Mouse (Mus musculus) midbrain, embryonic 11.5 days (tissue): Measurements from ENCODE around the gene Ap4e1. TPM values are rescaled to one million over a fixed set of nuclear protein-coding genes. Genes with fewer than 3 reads are reported as not detected.
"Not testable (repeated sequence)": the region's sequence is repeated elsewhere in the genome, so short reads cannot be mapped to it uniquely, and the experiment has no call there.

ENCODE experiments used
- ATAC-seq: fragments of 200-750 bp; cut with Nextera tagmentation; 2 replicates; pipeline ENCODE4 v1.8.0; 2017; ENCODE audit warnings: moderate TSS enrichment, moderate library complexity; ENCODE audit not compliant: low FRiP score
- DNase-seq: peaks from one replicate; pipeline ENCODE4 v3.0.0; 2015; ENCODE audit warnings: low spot score; ENCODE audit errors: missing footprints
- H3K27ac ChIP-seq: fragments of 300-500 bp; sonication (generic); 2 replicates; pipeline ENCODE4 v1.5.1; 2014; ENCODE audit warnings: low read depth, low read length
- H3K27me3 ChIP-seq: fragments of 300-500 bp; sonication (generic); 2 replicates; pipeline ENCODE4 v1.6.1; 2014; ENCODE audit warnings: mild to moderate bottlenecking, low read length, moderate library complexity, mixed read lengths; ENCODE audit not compliant: control insufficient read depth, insufficient read depth
- H3K36me3 ChIP-seq: fragments of 300-500 bp; sonication (generic); 2 replicates; pipeline ENCODE4 v1.6.1; 2014; ENCODE audit warnings: mild to moderate bottlenecking, low read length, moderate library complexity, mixed read lengths; ENCODE audit not compliant: control insufficient read depth, insufficient read depth
- H3K4me1 ChIP-seq: fragments of 300-500 bp; sonication (generic); 2 replicates; pipeline ENCODE4 v1.6.1; 2014; ENCODE audit warnings: low read length; ENCODE audit not compliant: control insufficient read depth, insufficient read depth
- H3K4me2 ChIP-seq: fragments of 300-500 bp; sonication (generic); 2 replicates; pipeline ENCODE4 v1.6.1; 2014; ENCODE audit warnings: mild to moderate bottlenecking, moderate library complexity
- H3K4me3 ChIP-seq: fragments of 300-500 bp; sonication (generic); 2 replicates; pipeline ENCODE4 v1.5.1; 2014; ENCODE audit warnings: low read depth, low read length
- H3K9ac ChIP-seq: fragments of 300-500 bp; sonication (generic); 2 replicates; pipeline ENCODE4 v1.6.1; 2014; ENCODE audit warnings: low read length
- H3K9me3 ChIP-seq: fragments of 300-500 bp; sonication (generic); 2 replicates; pipeline ENCODE4 v1.6.1; 2016; ENCODE audit warnings: low read length; ENCODE audit not compliant: control insufficient read depth
- WGBS: fragments of 180-500 bp; shearing (Covaris S2); extraction: QIAGEN DNeasy Blood & Tissue Kit; methylation state at CpG from one replicate; pipeline ENCODE4 v1.1.7; 2014; 5-methylcytosine and 5-hydroxymethylcytosine counted together
- polyA plus RNA-seq: library from polyadenylated mRNA; unstranded; fragments of >200 nt; fragmentation: Nextera tagmentation; extraction: Ambion mirVana; gene quantifications from 2 replicates; pipeline ENCODE4 v1.2.1, GENCODE M21; 2014

Gene Ap4e1
- polyA plus RNA-seq, 1 experiment from 2014 or later, result 12.4 TPM

GRCm38 (mm10) chr2:127069781-127070434 is 61.4 kb downstream of the Ap4e1 start:
- Histone ChIP-seq H3K27ac (no peak overlapping the region), H3K36me3 (no peaks in the 10 kb centered on the region), H3K4me1 (peaks cover 2% of the 10 kb centered on the region; the same call in 1 of the 2 replicates), H3K9ac (peak overlapping the region; percentile 77), H3K4me2 (peak overlapping the region; percentile 65), H3K27me3 (no peaks in the 10 kb centered on the region), H3K4me3 (peak overlapping the region; percentile 64), H3K9me3 (no peaks in the 10 kb centered on the region)
- DNase-seq (no peak), ATAC-seq (no peak)
- WGBS, result 23% methylated on average over 11 of the region's 11 CpGs

GRCm38 (mm10) chr2:127070435-127070841 is 61.9 kb downstream of the Ap4e1 start, which contains the start of gene Blvra:
Blvra (plus strand) TSS chr2:127070665.
- DNase-seq (peak; percentile 98), ATAC-seq (peak; percentile 100)
- no peaks in the 10 kb centered on the region for H3K36me3 ChIP-seq
- peak within 1 kb of the TSS; percentile 65 for H3K4me2 ChIP-seq
- H3K4me3 ChIP-seq, result peak within 1 kb of the TSS; percentile 64
- WGBS, result under 1% methylated on average over 32 of the region's 32 CpGs
- H3K27ac ChIP-seq, result no peak within 1 kb of the TSS
- H3K9ac ChIP-seq, result peak within 1 kb of the TSS; percentile 77
- no peaks in the 10 kb centered on the region for H3K27me3 ChIP-seq
- no peaks in the 10 kb centered on the region for H3K9me3 ChIP-seq
- H3K4me1 ChIP-seq, result peaks cover 2% of the 10 kb centered on the region; the same call in 1 of the 2 replicates

- no peaks in the 10 kb centered on the region for H3K36me3 ChIP-seq
- H3K9me3 ChIP-seq, result no peaks in the 10 kb centered on the region
- ATAC-seq (peak; percentile 71), DNase-seq (peak; percentile 87)
- peak overlapping the region; percentile 77 for H3K9ac ChIP-seq
- 13% methylated on average over 8 of the region's 9 CpGs for WGBS
- no peaks in the 10 kb centered on the region for H3K27me3 ChIP-seq
- H3K27ac ChIP-seq, result no peak overlapping the region
- peak overlapping the region; percentile 64 for H3K4me3 ChIP-seq
- peaks cover 2% of the 10 kb centered on the region; the same call in 1 of the 2 replicates for H3K4me1 ChIP-seq
- H3K4me2 ChIP-seq, result peak overlapping the region; percentile 65
These were observed 62.4 kb downstream of the Ap4e1 start for GRCm38 (mm10) chr2:127070879-127071278.

- Histone ChIP-seq H3K4me2 (no peak overlapping the region), H3K9ac (no peak overlapping the region), H3K4me1 (peaks cover 2% of the 10 kb centered on the region; the same call in 1 of the 2 replicates), H3K27ac (no peak overlapping the region), H3K4me3 (no peak overlapping the region), H3K36me3 (no peaks in the 10 kb centered on the region), H3K9me3 (no peaks in the 10 kb centered on the region), H3K27me3 (no peaks in the 10 kb centered on the region)
- DNase-seq, result no peak
- 84% methylated on average over 2 of the region's 2 CpGs for WGBS
- ATAC-seq, result no peak
These were observed 65.6 kb downstream of the Ap4e1 start for GRCm38 (mm10) chr2:127074116-127074515.

GRCm38 (mm10) chr2:127077611-127078010 is 69.1 kb downstream of the Ap4e1 start:
- H3K27ac ChIP-seq, result no peak overlapping the region
- 72% methylated on average over 9 of the region's 9 CpGs for WGBS
- no peak overlapping the region for H3K4me3 ChIP-seq
- H3K9me3 ChIP-seq, result no peaks in the 10 kb centered on the region
- DNase-seq, result no peak
- no peak overlapping the region for H3K9ac ChIP-seq
- H3K36me3 ChIP-seq, result no peaks in the 10 kb centered on the region
- no peak overlapping the region for H3K4me2 ChIP-seq
- ATAC-seq, result no peak
- H3K4me1 ChIP-seq, result no peaks in the 10 kb centered on the region
- H3K27me3 ChIP-seq, result no peaks in the 10 kb centered on the region

- not testable (repeated sequence) for ATAC-seq, DNase-seq, H3K4me1 ChIP-seq, H3K27me3 ChIP-seq, H3K4me3 ChIP-seq, H3K9ac ChIP-seq, H3K9me3 ChIP-seq, H3K27ac ChIP-seq, H3K4me2 ChIP-seq, H3K36me3 ChIP-seq
- 76% methylated on average over 2 of the region's 2 CpGs for WGBS
These were observed 70.5 kb downstream of the Ap4e1 start for GRCm38 (mm10) chr2:127079066-127079465.

GRCm38 (mm10) chr2:127079881-127080590 is 71.5 kb downstream of the Ap4e1 start:
- no peak overlapping the region for H3K4me3 ChIP-seq
- no peak overlapping the region for H3K9ac ChIP-seq
- no peaks in the 10 kb centered on the region for H3K9me3 ChIP-seq
- H3K4me2 ChIP-seq, result no peak overlapping the region
- no peak overlapping the region for H3K27ac ChIP-seq
- WGBS, result 91% methylated on average over 11 of the region's 11 CpGs
- no peaks in the 10 kb centered on the region for H3K36me3 ChIP-seq
- no peaks in the 10 kb centered on the region for H3K27me3 ChIP-seq
- ATAC-seq, result no peak
- H3K4me1 ChIP-seq, result no peaks in the 10 kb centered on the region
- no peak for DNase-seq

GRCm38 (mm10) chr2:127080591-127081218 is 72.2 kb downstream of the Ap4e1 start:
- Histone ChIP-seq H3K4me1 (no peaks in the 10 kb centered on the region), H3K9me3 (no peaks in the 10 kb centered on the region), H3K36me3 (no peaks in the 10 kb centered on the region), H3K9ac (no peak overlapping the region), H3K4me3 (no peak overlapping the region), H3K4me2 (no peak overlapping the region), H3K27ac (no peak overlapping the region), H3K27me3 (no peaks in the 10 kb centered on the region)
- ATAC-seq (no peak), DNase-seq (no peak)
- 92% methylated on average over 11 of the region's 11 CpGs for WGBS

- Histone ChIP-seq H3K4me1 (no peaks in the 10 kb centered on the region), H3K4me2 (no peak overlapping the region), H3K27ac (no peak overlapping the region), H3K36me3 (no peaks in the 10 kb centered on the region), H3K27me3 (no peaks in the 10 kb centered on the region), H3K4me3 (no peak overlapping the region), H3K9ac (no peak overlapping the region), H3K9me3 (no peaks in the 10 kb centered on the region)
- WGBS, result 90% methylated on average over 5 of the region's 5 CpGs
- DNase-seq (no peak), ATAC-seq (no peak)
These were observed 77.7 kb downstream of the Ap4e1 start for GRCm38 (mm10) chr2:127086235-127086634.
